Mouse (Mus musculus) ES-Bruce4 (cell line): ENCODE results near the gene Lix1l. TPM values are rescaled to one million over a fixed set of nuclear protein-coding genes. Genes with fewer than 3 reads are reported as not detected.

Experiments
- H3K27ac ChIP-seq: 2 replicates; pipeline ENCODE4 v1.5.1; 2012; ENCODE audit warnings: low read length, inconsistent platforms; ENCODE audit not compliant: insufficient read depth
- H3K27me3 ChIP-seq: 2 replicates; pipeline ENCODE4 v1.6.1; 2012; ENCODE audit warnings: mild to moderate bottlenecking, low read length, inconsistent platforms; ENCODE audit not compliant: control insufficient read depth, poor library complexity, insufficient read depth, severe bottlenecking
- H3K36me3 ChIP-seq: 2 replicates; pipeline ENCODE4 v1.6.1; 2012; ENCODE audit warnings: inconsistent platforms, mild to moderate bottlenecking, low read length, moderate library complexity; ENCODE audit not compliant: control insufficient read depth, poor library complexity, insufficient read depth, severe bottlenecking
- H3K4me1 ChIP-seq: one replicate; pipeline ENCODE4 v1.8.1; 2011; ENCODE audit warnings: low read length; ENCODE audit not compliant: control insufficient read depth, insufficient read depth
- H3K4me3 ChIP-seq: 2 replicates; pipeline ENCODE4 v1.5.1; 2011; ENCODE audit warnings: low read depth, mild to moderate bottlenecking, low read length
- H3K9ac ChIP-seq: 2 replicates; pipeline ENCODE4 v1.6.1; 2012; ENCODE audit warnings: low read depth, mild to moderate bottlenecking, inconsistent platforms; ENCODE audit not compliant: poor library complexity, severe bottlenecking
- H3K9me3 ChIP-seq: replicated peaks from 2 replicates; pipeline ENCODE4 v1.6.1; 2012; ENCODE audit warnings: mild to moderate bottlenecking, low read length, inconsistent platforms; ENCODE audit not compliant: control insufficient read depth, poor library complexity, insufficient read depth, severe bottlenecking
- CTCF ChIP-seq: IDR thresholded peaks from one replicate; pipeline ENCODE4 v1.8.1; 2011; ENCODE audit warnings: low read depth, low read length
- EP300 ChIP-seq: IDR thresholded peaks from 2 replicates; pipeline ENCODE4 v1.6.1; 2011; ENCODE audit warnings: low read depth, low read length; ENCODE audit not compliant: insufficient read depth
- POLR2A ChIP-seq: IDR thresholded peaks from one replicate; pipeline ENCODE4 v1.8.1; 2011; ENCODE audit warnings: low read length; ENCODE audit not compliant: insufficient read depth
- polyA plus RNA-seq: library from polyadenylated mRNA; stranded (reverse); fragments of >200 nt; gene quantifications from 2 replicates; pipeline ENCODE4 v1.2.4, GENCODE M21; 2011; ENCODE audit warnings: low read depth; ENCODE audit not compliant: missing spikeins, insufficient read depth, insufficient read length

Lix1l gene
- polyA plus RNA-seq, 1 experiment = 3.1 TPM

DNA sequence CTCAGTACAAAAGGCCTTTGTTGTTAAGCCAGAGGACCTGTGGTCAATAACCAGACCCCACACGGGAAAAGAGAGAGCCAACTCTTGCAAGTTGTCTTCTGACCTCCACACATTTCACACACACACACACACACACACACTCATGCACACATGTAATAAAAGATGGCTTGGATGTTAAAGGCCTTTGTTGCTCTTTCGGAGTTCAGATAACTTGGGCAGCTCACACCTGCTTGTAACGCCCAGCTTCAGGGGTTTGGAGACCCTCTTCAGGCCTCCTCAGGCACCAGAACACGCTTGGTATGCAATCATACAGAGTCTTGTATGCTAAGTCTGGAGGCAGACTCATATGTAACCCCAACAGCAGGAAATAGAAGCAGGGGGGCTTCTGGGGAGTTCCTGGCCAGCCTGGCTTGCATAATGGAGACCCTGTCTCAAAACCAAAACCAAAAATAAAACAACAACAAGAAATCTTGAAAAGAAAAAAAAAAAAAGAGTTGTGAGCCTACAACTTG, 21.7 kb upstream of the Lix1l start:
- H3K9ac ChIP-seq = no peak overlapping the region
- H3K36me3 ChIP-seq = no peaks in the 10 kb centered on the region
- no peaks in the 10 kb centered on the region for H3K9me3 ChIP-seq
- H3K27ac ChIP-seq = no peak overlapping the region
- peaks cover 7% of the 10 kb centered on the region for H3K4me1 ChIP-seq
- H3K4me3 ChIP-seq = no peak overlapping the region
- TF ChIP-seq POLR2A = no peak
- no peaks in the 10 kb centered on the region for H3K27me3 ChIP-seq

DNA sequence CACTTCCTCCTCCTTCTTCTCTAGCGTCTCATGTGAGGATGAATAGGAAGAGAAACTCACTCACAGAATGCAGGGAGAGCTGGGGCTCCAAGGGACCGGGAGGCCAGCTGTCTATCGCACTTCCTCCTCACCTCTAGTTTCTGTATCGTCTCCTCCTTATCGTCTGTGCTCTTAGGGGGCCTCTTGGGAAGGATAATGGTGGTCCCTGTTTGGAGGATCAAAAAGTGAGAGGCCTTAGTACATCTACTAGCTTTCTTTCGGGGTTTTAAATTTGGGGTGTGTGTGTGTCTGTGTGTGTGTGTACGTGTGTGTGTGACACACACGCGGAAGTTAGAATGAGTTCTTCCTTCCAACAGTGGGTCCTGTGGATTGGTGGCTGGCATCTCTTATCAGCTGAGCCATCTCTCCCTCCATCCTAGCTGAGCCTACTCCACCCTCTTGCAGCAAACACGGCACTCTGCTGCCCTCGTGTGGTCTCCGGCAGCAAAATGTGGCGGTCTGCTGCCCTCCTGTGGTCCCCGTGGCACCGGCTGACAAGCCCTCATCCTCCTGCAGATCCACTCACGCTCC, 21.0 kb upstream of the Lix1l start:
- Histone ChIP-seq H3K9ac (no peak overlapping the region), H3K4me1 (peaks cover 7% of the 10 kb centered on the region), H3K27me3 (no peaks in the 10 kb centered on the region), H3K4me3 (no peak overlapping the region), H3K27ac (no peak overlapping the region), H3K9me3 (no peaks in the 10 kb centered on the region), H3K36me3 (no peaks in the 10 kb centered on the region)
- TF ChIP-seq CTCF = peak; percentile 100
- 0 out of 2 replicates have a peak, but pooled peaks have one; percentile 66 for TF ChIP-seq EP300
- no peak for TF ChIP-seq POLR2A

DNA sequence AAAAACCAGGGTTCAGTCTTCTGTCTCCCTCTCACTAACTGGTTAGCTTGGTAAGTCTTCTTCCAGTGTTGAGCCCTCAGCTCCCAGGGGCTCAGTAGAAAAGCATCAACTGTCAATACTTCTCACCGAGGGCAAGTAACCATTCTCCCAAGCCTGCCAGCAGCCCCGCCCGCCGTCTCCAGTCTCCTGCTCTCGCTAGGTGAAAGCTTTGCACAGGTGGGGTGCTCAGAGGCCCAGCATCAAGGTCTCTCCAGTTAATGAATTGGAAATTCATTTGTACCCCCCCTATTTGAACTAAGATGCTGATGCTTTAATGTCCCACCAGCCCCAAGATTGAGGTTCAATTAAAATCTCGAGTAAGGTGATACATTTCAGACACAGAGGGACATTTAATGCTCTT, 19.8 kb upstream of the Lix1l start:
- Histone ChIP-seq H3K9me3 (no peaks in the 10 kb centered on the region), H3K9ac (peak overlapping the region; percentile 16; the same call in 1 of the 2 replicates), H3K4me1 (peaks cover 2% of the 10 kb centered on the region), H3K27me3 (no peaks in the 10 kb centered on the region), H3K36me3 (no peaks in the 10 kb centered on the region), H3K4me3 (no peak overlapping the region), H3K27ac (no peak overlapping the region)
- no peak for TF ChIP-seq CTCF
- no peak for TF ChIP-seq POLR2A
- no peak for TF ChIP-seq EP300

DNA sequence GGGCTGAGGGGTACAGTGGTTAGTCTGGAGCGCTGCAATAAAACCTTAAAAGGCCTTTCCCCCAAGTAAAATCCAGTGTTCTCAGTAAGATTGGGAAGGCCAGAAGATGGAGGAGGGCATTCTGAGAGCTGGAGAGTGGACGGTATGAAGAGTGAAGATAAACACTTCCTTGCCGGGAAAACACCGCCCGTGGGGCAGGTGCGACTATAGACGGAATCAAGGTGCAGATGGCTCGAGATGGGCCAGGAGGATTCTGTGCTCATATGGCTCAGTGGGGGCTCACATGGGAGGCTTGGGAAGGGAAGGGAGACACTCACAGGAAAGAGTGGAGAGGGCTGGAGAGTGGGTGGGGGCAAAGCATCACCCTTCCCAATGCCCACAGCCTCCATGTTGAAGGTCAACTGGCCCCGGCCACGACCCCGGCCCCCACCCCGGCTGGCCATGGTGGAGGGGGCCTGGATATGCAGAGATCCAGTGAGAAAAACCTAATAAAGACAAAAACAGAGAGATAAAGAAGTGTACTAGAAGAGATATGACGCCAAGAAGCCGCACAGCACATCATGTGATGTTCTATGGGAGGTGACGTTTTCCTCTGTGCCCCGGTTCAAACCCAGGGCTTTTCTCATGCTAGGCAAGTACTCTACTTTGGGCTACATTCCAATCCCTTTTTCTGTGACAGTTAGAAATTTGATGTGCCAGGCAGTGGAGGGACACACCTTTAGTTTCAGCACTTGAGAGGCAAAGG, 19.0 kb upstream of the Lix1l start:
- H3K4me3 ChIP-seq = no peak overlapping the region
- no peaks in the 10 kb centered on the region for H3K9me3 ChIP-seq
- no peak overlapping the region for H3K27ac ChIP-seq
- TF ChIP-seq POLR2A (no peak), CTCF (no peak), EP300 (no peak)
- H3K36me3 ChIP-seq = no peaks in the 10 kb centered on the region
- no peaks in the 10 kb centered on the region for H3K27me3 ChIP-seq
- peak overlapping the region; percentile 16; the same call in 1 of the 2 replicates for H3K9ac ChIP-seq
- peaks cover 2% of the 10 kb centered on the region for H3K4me1 ChIP-seq

DNA sequence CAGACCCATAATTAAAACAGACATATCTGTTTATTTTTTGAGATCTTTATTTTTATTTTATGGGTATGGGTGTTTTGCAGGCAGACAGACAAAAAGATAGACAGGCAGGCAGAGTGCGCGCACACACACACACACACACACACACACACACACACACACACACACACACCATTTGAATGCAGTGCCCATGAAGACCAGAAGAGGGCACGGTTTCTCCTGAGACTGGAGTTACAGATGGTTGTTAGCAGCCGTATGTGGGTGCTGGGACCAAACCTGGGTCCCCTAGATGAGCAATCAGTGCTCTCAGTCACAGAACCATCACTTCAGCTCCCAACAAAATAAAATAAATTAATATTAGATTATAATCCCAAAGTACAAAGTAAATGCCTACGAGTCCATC, 17.6 kb upstream of the Lix1l start:
- no peaks in the 10 kb centered on the region for H3K36me3 ChIP-seq

DNA sequence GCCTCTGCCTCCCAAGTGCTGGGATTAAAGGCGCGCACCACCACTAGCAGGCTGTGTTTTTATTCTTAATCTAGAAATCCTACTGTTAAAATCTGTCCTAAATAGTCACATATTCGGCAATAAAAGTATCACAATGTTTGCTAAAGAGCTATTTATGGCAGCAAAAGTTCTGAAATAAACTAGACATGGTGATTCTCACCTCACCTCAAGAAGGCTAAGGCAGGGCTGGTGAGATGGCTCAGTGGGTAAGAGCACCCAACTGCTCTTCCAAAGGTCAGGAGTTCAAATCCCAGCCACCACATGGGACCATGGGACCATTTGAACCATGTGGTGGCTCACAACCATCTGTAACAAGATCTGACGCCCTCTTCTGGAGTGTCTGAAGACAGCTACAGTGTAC, 10.3 kb upstream of the Lix1l start:
- H3K9ac ChIP-seq = no peak overlapping the region
- H3K4me1 ChIP-seq = peaks cover 2% of the 10 kb centered on the region
- no peaks in the 10 kb centered on the region for H3K27me3 ChIP-seq
- TF ChIP-seq EP300 = no peak
- no peak for TF ChIP-seq CTCF
- TF ChIP-seq POLR2A = no peak
- no peak overlapping the region for H3K27ac ChIP-seq
- H3K4me3 ChIP-seq = no peak overlapping the region
- H3K9me3 ChIP-seq = peaks cover 2% of the 10 kb centered on the region; the same call in 1 of the 2 replicates
- H3K36me3 ChIP-seq = no peaks in the 10 kb centered on the region

More for the DNA sequence above, 17.6 kb upstream of the Lix1l start:
- TF ChIP-seq POLR2A (no peak), CTCF (peak; percentile 23)
- Histone ChIP-seq H3K9me3 (peaks cover 2% of the 10 kb centered on the region; the same call in 1 of the 2 replicates), H3K27ac (no peak overlapping the region), H3K4me1 (peaks cover 2% of the 10 kb centered on the region), H3K4me3 (no peak overlapping the region), H3K9ac (no peak overlapping the region), H3K27me3 (no peaks in the 10 kb centered on the region)
